Mouse (Mus musculus) CD4-positive, CD25-positive, alpha-beta regulatory T cell (primary cell): ENCODE results near the gene Bcl9l. TPM values are rescaled to one million over a fixed set of nuclear protein-coding genes. Genes with fewer than 3 reads are reported as not detected.

ENCODE experiments used
- polyA plus RNA-seq: library from polyadenylated mRNA; unstranded; fragments of 100-300 nt; shearing (Covaris generic); gene quantifications from one replicate; pipeline ENCODE4 v1.2.1, GENCODE M21; 2017

Gene Bcl9l
- 28.8 TPM for polyA plus RNA-seq

GRCm38 (mm10) chr9:44482552-44482951, at the start of gene Bcl9l:
Gene Bcl9l, plus strand, starts transcription at chr9:44482825.

GRCm38 (mm10) chr9:44440961-44441360, 41.7 kb upstream of the Bcl9l start, which contains the start of gene Foxr1:
Gene Foxr1, minus strand, starts transcription at chr9:44441136.

DNA sequence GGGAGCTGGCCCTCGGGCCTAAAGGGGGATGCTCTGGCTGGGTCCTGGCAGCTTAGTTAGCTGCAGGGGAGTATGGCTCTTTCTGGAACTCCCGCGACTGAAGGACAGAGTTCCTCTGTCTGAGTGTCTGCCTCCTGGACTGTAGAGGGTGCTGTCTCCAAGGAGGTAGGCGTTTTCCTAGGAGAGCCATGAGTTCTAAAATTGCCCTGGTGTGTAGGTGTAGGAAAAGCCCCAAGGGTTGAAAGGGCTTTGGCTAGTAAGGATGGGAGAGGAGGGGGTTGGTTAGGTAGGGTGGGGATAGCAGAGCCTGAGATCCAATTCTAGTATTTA, 27.8 kb upstream of the Bcl9l start, which contains the start of gene Upk2:
TSS of gene Upk2 (minus strand) at position 86 of the 330 bp plus-strand sequence.

Other genes with a start within 250 kb of the Bcl9l start
- gene Cbl, start 248.8 kb upstream of the Bcl9l start, polyA plus RNA-seq, result 47.6 TPM
- not detected for gene Ccdc153, start 242.1 kb upstream of the Bcl9l start, polyA plus RNA-seq
- not detected for gene Pdzd3, start 231.4 kb upstream of the Bcl9l start, polyA plus RNA-seq
- 11.3 TPM for gene Nlrx1, start 214.2 kb upstream of the Bcl9l start, polyA plus RNA-seq
- gene Abcg4, start 194.2 kb upstream of the Bcl9l start, polyA plus RNA-seq, result not detected
- 27.3 TPM for gene Hinfp, start 177.2 kb upstream of the Bcl9l start, polyA plus RNA-seq
- gene C2cd2l, start 162.5 kb upstream of the Bcl9l start, polyA plus RNA-seq, result 17.6 TPM
- 18.8 TPM for gene Dpagt1, start 156.8 kb upstream of the Bcl9l start, polyA plus RNA-seq
- gene H2afx, start 148.1 kb upstream of the Bcl9l start, polyA plus RNA-seq, result 66.8 TPM
- 37.2 TPM for gene Hmbs, start 138.6 kb upstream of the Bcl9l start, polyA plus RNA-seq
- 67.2 TPM for gene Vps11, start 121.2 kb upstream of the Bcl9l start, polyA plus RNA-seq
- gene Hyou1, start 103.3 kb upstream of the Bcl9l start, polyA plus RNA-seq, result 15.6 TPM
- gene Slc37a4, start 86.0 kb upstream of the Bcl9l start, polyA plus RNA-seq, result 31.0 TPM
- 1,839 TPM for gene Rps25, start 75.7 kb upstream of the Bcl9l start, polyA plus RNA-seq
- 135 TPM for gene Trappc4, start 75.2 kb upstream of the Bcl9l start, polyA plus RNA-seq
- gene Ccdc84, start 64.3 kb upstream of the Bcl9l start, polyA plus RNA-seq, result 63.3 TPM
- gene Foxr1, start 41.7 kb upstream of the Bcl9l start, polyA plus RNA-seq, result not detected
- not detected for gene Upk2, start 27.8 kb upstream of the Bcl9l start, polyA plus RNA-seq
- gene Cxcr5, start 79.1 kb downstream of the Bcl9l start, polyA plus RNA-seq, result 41.1 TPM
- 35.7 TPM for gene Ddx6, start 122.1 kb downstream of the Bcl9l start, polyA plus RNA-seq
- gene Treh, start 190.4 kb downstream of the Bcl9l start, polyA plus RNA-seq, result not detected